Mouse (Mus musculus): ENCODE results near the gene Glp2r. TPM values are rescaled to one million over a fixed set of nuclear protein-coding genes. Genes with fewer than 3 reads are reported as not detected.

Glp2r gene
- polyA plus RNA-seq, 1 experiment from 2014 or later, result 0.13 TPM

DNA sequence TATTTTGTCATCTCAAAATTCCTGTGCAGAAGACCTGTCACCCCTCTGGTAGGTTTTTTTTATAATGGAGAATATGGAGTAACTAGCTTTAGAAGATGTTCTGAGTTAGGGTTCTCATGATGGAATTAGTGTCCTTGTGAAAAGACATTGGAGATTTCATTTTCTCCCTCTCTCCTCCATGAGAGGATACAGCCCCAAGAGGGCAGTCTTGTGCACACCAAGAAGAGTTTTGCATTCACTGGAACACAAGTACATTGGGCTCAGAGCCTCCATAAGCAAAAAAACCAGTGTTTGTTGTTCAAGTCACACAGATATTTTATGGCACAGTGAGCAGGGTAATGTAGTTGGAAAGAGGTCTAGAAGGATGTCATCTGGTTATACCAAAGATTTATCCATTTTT lies 29.4 kb downstream of the Glp2r start:
- H3K4me1 ChIP-seq (ENCODE audit: control insufficient read depth, insufficient read depth, low read length), result no peaks in the 10 kb centered on the region
- no peaks in the 10 kb centered on the region for H3K9me3 ChIP-seq (ENCODE audit: control insufficient read depth, low read depth, low read length)
- no peak for ATAC-seq (ENCODE audit: insufficient number of reproducible peaks, insufficient read depth, low FRiP score, low read depth)
- H3K36me3 ChIP-seq (ENCODE audit: control insufficient read depth, insufficient read depth, low read length), result no peaks in the 10 kb centered on the region
- H3K9ac ChIP-seq (replicated peaks; ENCODE audit: low read depth, low read length), result no peak overlapping the region
- H3K4me3 ChIP-seq (ENCODE audit: low read depth, low read length), result no peak overlapping the region
- H3K27ac ChIP-seq (ENCODE audit: low read length), result no peak overlapping the region
- no peak overlapping the region for H3K4me2 ChIP-seq (replicated peaks; ENCODE audit: low read depth, low read length)
- no peaks in the 10 kb centered on the region for H3K27me3 ChIP-seq (ENCODE audit: control insufficient read depth, insufficient read depth, low read length)

DNA sequence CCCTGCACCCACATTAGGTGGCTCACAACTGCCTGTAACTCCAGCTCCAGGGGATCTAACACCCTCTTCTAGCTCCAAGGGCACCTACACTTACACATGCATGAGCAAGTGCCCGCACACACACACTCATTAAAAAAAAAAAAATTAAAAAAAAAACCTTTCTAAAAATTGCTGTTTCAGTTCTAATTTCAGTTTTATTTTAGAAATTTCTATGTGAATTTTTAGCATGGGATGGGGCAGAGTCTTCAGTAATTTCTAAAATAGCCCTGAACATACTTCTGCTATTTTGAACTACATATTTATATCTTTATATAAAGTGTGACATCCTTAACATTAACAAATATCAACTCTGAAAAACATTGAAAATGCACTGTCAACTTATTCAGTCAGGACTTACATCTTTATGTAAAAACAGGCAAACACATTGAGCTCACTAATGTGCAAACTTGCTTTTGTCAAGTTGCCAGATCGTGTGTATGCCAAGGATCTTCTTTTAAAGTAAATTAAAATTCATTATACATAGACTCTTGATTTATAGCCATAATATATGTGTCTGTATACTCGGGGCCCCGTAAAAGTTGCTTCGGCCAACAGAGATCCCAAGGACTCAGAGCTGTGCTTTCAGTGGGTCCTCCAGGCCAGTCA lies 32.0 kb downstream of the Glp2r start:
- no peak overlapping the region for H3K27ac ChIP-seq (ENCODE audit: low read length)
- no peak overlapping the region for H3K9ac ChIP-seq (replicated peaks; ENCODE audit: low read depth, low read length)
- no peak overlapping the region for H3K4me3 ChIP-seq (ENCODE audit: low read depth, low read length)
- ATAC-seq (ENCODE audit: insufficient number of reproducible peaks, insufficient read depth, low FRiP score, low read depth), result no peak
- H3K36me3 ChIP-seq (ENCODE audit: control insufficient read depth, insufficient read depth, low read length), result no peaks in the 10 kb centered on the region
- 67% methylated on average over 5 of the region's 5 CpGs for WGBS
- H3K9me3 ChIP-seq (ENCODE audit: control insufficient read depth, low read depth, low read length), result no peaks in the 10 kb centered on the region
- no peaks in the 10 kb centered on the region for H3K4me1 ChIP-seq (ENCODE audit: control insufficient read depth, insufficient read depth, low read length)
- no peak overlapping the region for H3K4me2 ChIP-seq (replicated peaks; ENCODE audit: low read depth, low read length)
- no peaks in the 10 kb centered on the region for H3K27me3 ChIP-seq (ENCODE audit: control insufficient read depth, insufficient read depth, low read length)

DNA sequence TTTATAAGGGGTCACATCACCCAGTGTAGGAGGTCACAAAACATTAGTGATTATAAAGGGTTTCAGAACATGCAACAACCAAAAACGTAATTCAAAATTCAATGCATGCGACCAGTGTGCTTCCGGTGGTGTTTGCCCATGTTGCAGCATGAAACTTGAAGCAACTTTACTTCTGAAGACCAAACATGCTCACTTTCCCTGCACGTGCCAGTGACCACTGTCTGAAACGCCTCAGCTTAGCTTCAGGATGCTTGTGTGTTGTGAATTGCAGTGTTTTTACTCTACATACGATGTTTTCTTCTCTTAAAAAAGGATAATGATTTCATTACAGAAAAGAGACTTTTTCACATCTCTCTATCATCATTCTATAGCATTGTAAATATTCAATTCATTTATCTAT lies 32.6 kb downstream of the Glp2r start:
- no peak overlapping the region for H3K27ac ChIP-seq (ENCODE audit: low read length)
- H3K27me3 ChIP-seq (ENCODE audit: control insufficient read depth, insufficient read depth, low read length), result no peaks in the 10 kb centered on the region
- H3K4me3 ChIP-seq (ENCODE audit: low read depth, low read length), result no peak overlapping the region
- no peaks in the 10 kb centered on the region for H3K9me3 ChIP-seq (ENCODE audit: control insufficient read depth, low read depth, low read length)
- 76% methylated on average over 6 of the region's 6 CpGs for WGBS
- no peak for ATAC-seq (ENCODE audit: insufficient number of reproducible peaks, insufficient read depth, low FRiP score, low read depth)
- no peak overlapping the region for H3K4me2 ChIP-seq (replicated peaks; ENCODE audit: low read depth, low read length)
- H3K9ac ChIP-seq (replicated peaks; ENCODE audit: low read depth, low read length), result no peak overlapping the region
- H3K36me3 ChIP-seq (ENCODE audit: control insufficient read depth, insufficient read depth, low read length), result no peaks in the 10 kb centered on the region
- no peaks in the 10 kb centered on the region for H3K4me1 ChIP-seq (ENCODE audit: control insufficient read depth, insufficient read depth, low read length)

DNA sequence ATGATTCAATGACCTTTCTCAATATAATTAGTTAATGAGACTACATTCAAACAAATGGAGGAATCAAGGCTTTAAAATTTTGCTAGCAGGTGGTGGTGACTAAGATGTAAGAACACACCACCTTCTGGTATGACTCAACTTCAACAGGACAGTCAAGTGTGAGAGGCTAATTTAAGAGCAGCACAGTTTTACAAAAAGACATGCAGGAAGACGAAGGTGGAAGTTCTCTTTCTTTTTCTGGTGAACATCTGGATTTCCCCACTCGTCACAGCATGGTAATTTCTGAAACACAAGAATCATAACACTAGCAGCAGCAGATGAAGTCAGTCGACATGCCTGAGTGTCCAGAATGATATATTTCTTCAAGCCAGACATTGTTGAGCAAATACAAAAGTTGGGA lies 36.4 kb downstream of the Glp2r start:
- H3K27ac ChIP-seq (ENCODE audit: low read length), result no peak overlapping the region
- no peak overlapping the region for H3K4me2 ChIP-seq (replicated peaks; ENCODE audit: low read depth, low read length)
- no peaks in the 10 kb centered on the region for H3K36me3 ChIP-seq (ENCODE audit: control insufficient read depth, insufficient read depth, low read length)
- H3K4me1 ChIP-seq (ENCODE audit: control insufficient read depth, insufficient read depth, low read length), result no peaks in the 10 kb centered on the region
- no peaks in the 10 kb centered on the region for H3K9me3 ChIP-seq (ENCODE audit: control insufficient read depth, low read depth, low read length)
- 50% methylated on average over 3 of the region's 3 CpGs for WGBS
- H3K4me3 ChIP-seq (ENCODE audit: low read depth, low read length), result no peak overlapping the region
- no peak overlapping the region for H3K9ac ChIP-seq (replicated peaks; ENCODE audit: low read depth, low read length)
- ATAC-seq (ENCODE audit: insufficient number of reproducible peaks, insufficient read depth, low FRiP score, low read depth), result no peak
- H3K27me3 ChIP-seq (ENCODE audit: control insufficient read depth, insufficient read depth, low read length), result no peaks in the 10 kb centered on the region

DNA sequence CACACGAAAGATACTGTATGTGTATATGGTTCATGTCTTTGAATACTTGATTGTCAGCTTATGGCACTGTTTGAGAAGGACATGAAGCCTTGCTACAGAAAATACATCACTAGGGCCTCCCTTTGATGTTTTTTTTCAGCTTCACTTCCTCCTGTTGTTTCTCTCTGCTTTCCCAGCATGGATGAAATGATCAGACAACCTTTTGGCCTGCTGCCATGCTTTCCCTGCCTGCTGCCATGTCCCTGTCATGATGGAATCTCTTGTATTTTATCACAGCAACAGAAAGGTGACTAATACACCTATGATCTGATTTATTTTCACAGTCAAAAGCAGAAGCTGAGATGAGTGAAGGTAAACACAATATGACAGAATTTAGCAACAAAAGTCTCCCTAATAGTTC lies 37.2 kb downstream of the Glp2r start:
- Histone ChIP-seq H3K27me3 (ENCODE audit: control insufficient read depth, insufficient read depth, low read length) (no peaks in the 10 kb centered on the region), H3K9me3 (ENCODE audit: control insufficient read depth, low read depth, low read length) (no peaks in the 10 kb centered on the region), H3K9ac (replicated peaks; ENCODE audit: low read depth, low read length) (no peak overlapping the region), H3K4me1 (ENCODE audit: control insufficient read depth, insufficient read depth, low read length) (no peaks in the 10 kb centered on the region), H3K27ac (ENCODE audit: low read length) (no peak overlapping the region), H3K4me3 (ENCODE audit: low read depth, low read length) (no peak overlapping the region), H3K36me3 (ENCODE audit: control insufficient read depth, insufficient read depth, low read length) (no peaks in the 10 kb centered on the region), H3K4me2 (replicated peaks; ENCODE audit: low read depth, low read length) (no peak overlapping the region)
- WGBS, result 69% methylated on average over 1 of the region's 1 CpGs
- ATAC-seq (ENCODE audit: insufficient number of reproducible peaks, insufficient read depth, low FRiP score, low read depth), result no peak

DNA sequence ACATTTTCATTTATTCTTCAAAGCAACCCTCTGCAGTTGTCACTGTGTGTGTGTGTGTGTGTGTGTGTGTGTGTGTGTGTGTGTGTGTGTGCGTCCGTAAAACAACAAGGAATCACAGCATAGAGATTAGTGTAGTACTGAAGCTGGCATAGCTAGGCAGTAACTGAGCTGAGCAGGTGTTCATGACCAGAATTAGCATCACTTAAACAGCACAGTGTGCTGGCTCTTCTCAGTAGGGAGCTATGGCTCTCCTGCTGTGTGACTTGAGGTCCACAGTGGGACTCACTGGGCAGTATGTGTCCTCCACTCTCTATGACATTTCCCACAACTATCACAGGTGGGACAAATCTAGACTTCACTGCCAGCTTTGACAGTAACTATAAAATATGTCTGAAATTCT lies 39.9 kb downstream of the Glp2r start:
- Histone ChIP-seq H3K9me3 (ENCODE audit: control insufficient read depth, low read depth, low read length) (no peaks in the 10 kb centered on the region), H3K27ac (ENCODE audit: low read length) (no peak overlapping the region), H3K4me3 (ENCODE audit: low read depth, low read length) (no peak overlapping the region), H3K36me3 (ENCODE audit: control insufficient read depth, insufficient read depth, low read length) (no peaks in the 10 kb centered on the region), H3K4me1 (ENCODE audit: control insufficient read depth, insufficient read depth, low read length) (no peaks in the 10 kb centered on the region), H3K27me3 (ENCODE audit: control insufficient read depth, insufficient read depth, low read length) (no peaks in the 10 kb centered on the region), H3K9ac (replicated peaks; ENCODE audit: low read depth, low read length) (no peak overlapping the region), H3K4me2 (replicated peaks; ENCODE audit: low read depth, low read length) (no peak overlapping the region)
- ATAC-seq (ENCODE audit: insufficient number of reproducible peaks, insufficient read depth, low FRiP score, low read depth), result no peak
- 100% methylated on average over 2 of the region's 2 CpGs for WGBS

DNA sequence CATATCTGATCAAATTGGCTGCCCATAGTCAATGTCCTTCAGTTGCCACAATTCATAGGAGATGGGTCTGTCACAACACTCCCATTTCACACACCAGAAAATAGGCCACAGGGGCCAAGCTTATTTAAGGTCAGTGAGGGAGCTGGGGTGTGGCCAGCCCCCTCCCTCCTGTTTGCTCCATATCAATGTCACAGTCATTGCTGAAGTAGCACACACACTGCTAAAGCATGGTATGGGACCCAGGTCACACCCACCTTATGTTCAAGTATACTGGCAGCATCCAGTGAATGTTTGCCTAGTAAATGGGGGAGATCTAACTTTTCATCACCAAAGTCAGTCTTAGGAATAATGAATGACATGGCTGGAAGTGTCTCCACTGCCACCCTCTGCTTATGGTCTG lies 42.2 kb downstream of the Glp2r start:
- Histone ChIP-seq H3K27me3 (ENCODE audit: control insufficient read depth, insufficient read depth, low read length) (no peaks in the 10 kb centered on the region), H3K36me3 (ENCODE audit: control insufficient read depth, insufficient read depth, low read length) (no peaks in the 10 kb centered on the region), H3K27ac (ENCODE audit: low read length) (no peak overlapping the region), H3K4me1 (ENCODE audit: control insufficient read depth, insufficient read depth, low read length) (no peaks in the 10 kb centered on the region), H3K9ac (replicated peaks; ENCODE audit: low read depth, low read length) (no peak overlapping the region), H3K4me2 (replicated peaks; ENCODE audit: low read depth, low read length) (no peak overlapping the region), H3K4me3 (ENCODE audit: low read depth, low read length) (no peak overlapping the region), H3K9me3 (ENCODE audit: control insufficient read depth, low read depth, low read length) (no peaks in the 10 kb centered on the region)
- ATAC-seq (ENCODE audit: insufficient number of reproducible peaks, insufficient read depth, low FRiP score, low read depth), result no peak

DNA sequence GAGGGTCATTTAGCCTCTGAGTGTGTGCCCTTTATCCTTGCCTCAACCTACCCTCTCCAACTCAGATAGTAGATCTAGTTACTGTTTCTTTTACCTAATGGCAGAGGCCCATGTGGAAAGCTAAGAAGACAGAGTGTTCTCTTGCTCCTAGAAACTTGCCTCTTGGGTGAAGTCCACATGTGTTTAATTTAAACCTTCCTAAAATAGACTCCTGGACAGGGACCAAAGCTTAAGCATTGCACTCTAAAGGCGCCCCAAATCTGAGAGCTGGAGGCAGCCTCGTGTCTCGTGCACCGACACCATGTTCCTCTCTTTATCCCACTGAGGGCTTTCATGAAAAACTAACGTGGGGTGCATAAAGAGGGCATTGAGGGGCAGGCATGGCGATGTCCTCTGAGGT lies 43.9 kb downstream of the Glp2r start:
- Histone ChIP-seq H3K9me3 (ENCODE audit: control insufficient read depth, low read depth, low read length) (no peaks in the 10 kb centered on the region), H3K36me3 (ENCODE audit: control insufficient read depth, insufficient read depth, low read length) (no peaks in the 10 kb centered on the region), H3K27me3 (ENCODE audit: control insufficient read depth, insufficient read depth, low read length) (no peaks in the 10 kb centered on the region), H3K27ac (ENCODE audit: low read length) (no peak overlapping the region), H3K9ac (replicated peaks; ENCODE audit: low read depth, low read length) (no peak overlapping the region), H3K4me3 (ENCODE audit: low read depth, low read length) (no peak overlapping the region), H3K4me1 (ENCODE audit: control insufficient read depth, insufficient read depth, low read length) (no peaks in the 10 kb centered on the region), H3K4me2 (replicated peaks; ENCODE audit: low read depth, low read length) (no peak overlapping the region)
- 66% methylated on average over 6 of the region's 6 CpGs for WGBS
- ATAC-seq (ENCODE audit: insufficient number of reproducible peaks, insufficient read depth, low FRiP score, low read depth), result no peak

DNA sequence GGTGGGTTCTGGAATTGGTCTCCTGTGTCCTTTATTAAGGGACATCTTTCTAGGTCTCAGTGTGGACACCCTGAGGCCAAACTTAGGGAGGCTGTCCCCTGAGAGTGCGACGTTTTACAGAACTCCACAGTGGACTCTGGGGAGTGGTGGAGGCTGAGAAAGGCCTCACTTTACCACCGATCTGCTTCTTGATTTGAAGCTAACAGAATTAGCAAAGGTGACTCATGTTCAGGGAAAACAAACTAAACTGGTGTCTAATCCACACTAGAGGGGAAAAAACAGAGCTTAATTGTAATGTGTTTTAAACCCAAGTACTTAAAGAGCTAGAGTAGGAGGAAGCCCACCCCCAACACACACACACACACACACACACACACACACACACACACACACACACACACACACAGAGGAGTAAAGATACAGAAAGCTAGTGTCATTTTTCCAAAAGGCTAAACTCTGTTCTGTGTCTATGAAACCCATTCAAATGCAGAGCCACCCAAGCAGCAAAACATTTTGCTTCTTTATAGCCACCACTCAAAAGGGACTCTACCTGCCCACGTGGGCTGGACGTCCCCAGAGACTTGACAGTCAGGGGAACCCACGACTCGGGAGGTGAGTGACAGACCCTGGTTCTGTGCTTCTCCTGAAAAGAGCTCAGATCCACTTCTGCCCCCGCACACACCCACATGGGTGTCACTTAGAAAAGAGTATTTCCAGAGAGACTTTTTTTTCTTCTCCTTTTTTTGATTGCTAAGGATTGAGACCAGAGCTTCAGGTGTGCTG lies 47.5 kb downstream of the Glp2r start:
- Histone ChIP-seq H3K36me3 (ENCODE audit: control insufficient read depth, insufficient read depth, low read length) (no peaks in the 10 kb centered on the region), H3K4me3 (ENCODE audit: low read depth, low read length) (no peak overlapping the region), H3K27ac (ENCODE audit: low read length) (no peak overlapping the region), H3K4me1 (ENCODE audit: control insufficient read depth, insufficient read depth, low read length) (no peaks in the 10 kb centered on the region), H3K27me3 (ENCODE audit: control insufficient read depth, insufficient read depth, low read length) (no peaks in the 10 kb centered on the region), H3K9me3 (ENCODE audit: control insufficient read depth, low read depth, low read length) (no peaks in the 10 kb centered on the region), H3K9ac (replicated peaks; ENCODE audit: low read depth, low read length) (no peak overlapping the region), H3K4me2 (replicated peaks; ENCODE audit: low read depth, low read length) (no peak overlapping the region)
- WGBS, result 71% methylated on average over 8 of the region's 8 CpGs
- ATAC-seq (ENCODE audit: insufficient number of reproducible peaks, insufficient read depth, low FRiP score, low read depth), result no peak
